Mouse (Mus musculus) neural tube, postnatal 0 days (tissue): ENCODE results near the gene Olfr877. TPM values are rescaled to one million over a fixed set of nuclear protein-coding genes. Genes with fewer than 3 reads are reported as not detected.

Experiments
- polyA plus RNA-seq: library from polyadenylated mRNA; unstranded; fragments of >200 nt; fragmentation: Nextera tagmentation; extraction: Ambion mirVana; gene quantifications from 2 replicates; pipeline ENCODE4 v1.2.1, GENCODE M21; 2015

The Olfr877 gene
- polyA plus RNA-seq = not detected in 2 replicates

GRCm38 (mm10) chr9:37853969-37854368 lies at the start of gene Olfr877:
Olfr877 (plus strand) TSS chr9:37854269.

GRCm38 (mm10) chr9:37896661-37897060 lies 42.6 kb downstream of the Olfr877 start, which contains the start of gene Olfr145:
Olfr145 (plus strand) TSS chr9:37896724.

Other genes starting within 250 kb of the Olfr877 start
- 9.5 and 10.5 TPM in 2 replicates for gene Spa17, start 240.5 kb upstream of the Olfr877 start, polyA plus RNA-seq
- gene Tbrg1, start 197.0 kb upstream of the Olfr877 start, polyA plus RNA-seq = 78.1 and 84.2 TPM in 2 replicates
- gene Panx3, start 185.0 kb upstream of the Olfr877 start, polyA plus RNA-seq = 0.31 TPM in 2 replicates
- gene Olfr160, start 138.0 kb upstream of the Olfr877 start, polyA plus RNA-seq = not detected in 2 replicates
- not detected in 2 replicates for gene Olfr874, start 109.2 kb upstream of the Olfr877 start, polyA plus RNA-seq
- not detected in 2 replicates for gene Olfr875, start 82.4 kb upstream of the Olfr877 start, polyA plus RNA-seq
- gene Olfr876, start 51.2 kb upstream of the Olfr877 start, polyA plus RNA-seq = not detected in 2 replicates
- not detected in 2 replicates for gene Olfr145, start 42.5 kb downstream of the Olfr877 start, polyA plus RNA-seq
- not detected in 2 replicates for gene Olfr878, start 63.6 kb downstream of the Olfr877 start, polyA plus RNA-seq
- not detected in 2 replicates for gene Olfr881, start 137.6 kb downstream of the Olfr877 start, polyA plus RNA-seq
- gene Olfr883, start 171.5 kb downstream of the Olfr877 start, polyA plus RNA-seq = not detected in 2 replicates
- gene Olfr884, start 192.3 kb downstream of the Olfr877 start, polyA plus RNA-seq = not detected in 2 replicates
- gene Olfr885, start 207.1 kb downstream of the Olfr877 start, polyA plus RNA-seq = not detected in 2 replicates
- not detected in 2 replicates for gene Olfr887, start 229.8 kb downstream of the Olfr877 start, polyA plus RNA-seq